Mouse (Mus musculus) cerebellum, postnatal 36 days (tissue): ENCODE results near the gene Pglyrp1.

ENCODE experiments used
- DNase-seq, 2 experiments: peaks; one replicate each; pipeline ENCODE4 v3.0.0; 2021 to 2022; ENCODE audit warnings: mixed read lengths in 2 of 2

Pglyrp1 gene

DNA sequence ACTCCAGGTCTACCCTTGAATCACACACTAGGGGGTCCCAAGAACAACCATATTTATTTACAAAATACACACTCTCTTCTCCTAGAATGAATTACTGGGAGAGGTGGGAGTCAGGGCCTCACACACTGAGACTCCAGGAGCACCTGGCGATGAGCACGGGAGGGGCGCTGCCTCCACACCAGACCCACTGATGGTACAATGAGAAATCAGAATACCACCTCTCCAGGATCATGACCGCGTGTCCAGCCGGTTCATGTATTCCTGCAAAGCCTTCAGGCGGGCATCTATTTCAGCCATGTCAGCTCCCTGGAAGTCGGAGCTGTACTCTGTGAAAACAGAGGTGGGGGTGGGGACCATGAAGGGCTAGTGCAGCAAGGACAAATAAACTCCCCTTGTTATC is 19.7 kb downstream of the Pglyrp1 start:
- DNase-seq, result no peak

DNA sequence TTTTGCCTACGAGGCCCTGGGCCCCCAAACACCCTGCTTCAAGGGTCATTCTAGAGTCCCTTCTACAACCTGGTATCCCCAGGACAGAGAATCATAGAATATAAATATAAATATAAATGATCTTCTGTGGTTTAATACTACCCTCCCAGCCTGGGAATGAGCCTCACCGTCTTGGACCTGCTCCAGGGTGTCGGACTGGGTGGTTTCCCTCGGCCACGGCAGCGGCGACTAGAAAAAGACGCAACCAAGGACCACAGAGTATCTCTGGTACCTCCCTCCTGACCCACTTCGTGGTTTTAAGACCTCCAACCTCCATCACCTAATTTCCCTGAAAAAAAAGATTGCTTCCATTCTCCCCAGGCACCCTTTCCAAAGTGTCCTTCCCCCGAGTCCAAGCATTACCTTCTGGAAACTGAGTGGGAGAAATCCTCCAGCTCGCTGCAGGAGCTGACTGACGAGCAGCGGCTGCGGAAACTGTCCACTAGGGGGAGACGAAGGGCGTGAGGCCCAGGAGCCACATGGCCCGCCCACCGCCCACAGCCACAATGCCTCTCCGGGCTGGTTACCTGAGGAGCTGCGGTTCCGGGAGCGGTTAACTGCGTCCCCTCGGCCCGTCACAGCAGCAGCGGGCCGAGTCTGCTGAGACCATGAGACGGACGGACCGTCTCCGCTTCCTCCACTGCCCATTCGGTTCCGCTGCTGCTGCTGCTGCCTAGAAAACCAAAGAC is 20.9 kb downstream of the Pglyrp1 start:
- DNase-seq, result peak; percentile 89 to 91

- peak in 1 of 2 experiments; percentile 14 for DNase-seq
Observed at GRCm38 (mm10) chr7:18893009-18893408, 21.9 kb downstream of the Pglyrp1 start.

GRCm38 (mm10) chr7:18893651-18894430 is 22.7 kb downstream of the Pglyrp1 start:
- peak; percentile 75 to 84 for DNase-seq

DNA sequence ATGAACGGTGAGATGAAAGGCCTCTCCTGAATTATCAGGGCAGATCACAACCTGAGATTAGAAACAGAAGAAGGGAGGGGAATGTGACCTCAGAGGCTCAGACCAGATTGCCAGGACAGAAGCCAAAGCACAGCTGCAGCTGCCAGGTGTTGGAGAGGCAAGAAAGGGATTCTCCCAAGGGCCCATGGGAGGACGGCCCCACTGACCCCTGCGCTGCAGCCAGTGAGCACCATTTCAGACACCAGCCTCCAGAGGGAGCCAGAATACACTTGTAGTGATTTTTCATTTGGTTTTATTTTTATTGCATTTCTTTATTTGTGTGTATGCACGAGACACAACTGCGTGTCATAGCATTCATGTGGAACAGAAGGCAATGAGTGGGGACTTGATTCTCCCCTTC is 25.4 kb downstream of the Pglyrp1 start:
- peak; percentile 53 to 55 for DNase-seq

- DNase-seq, result no peak
Observed at GRCm38 (mm10) chr7:18900513-18900912, 29.4 kb downstream of the Pglyrp1 start.

DNA sequence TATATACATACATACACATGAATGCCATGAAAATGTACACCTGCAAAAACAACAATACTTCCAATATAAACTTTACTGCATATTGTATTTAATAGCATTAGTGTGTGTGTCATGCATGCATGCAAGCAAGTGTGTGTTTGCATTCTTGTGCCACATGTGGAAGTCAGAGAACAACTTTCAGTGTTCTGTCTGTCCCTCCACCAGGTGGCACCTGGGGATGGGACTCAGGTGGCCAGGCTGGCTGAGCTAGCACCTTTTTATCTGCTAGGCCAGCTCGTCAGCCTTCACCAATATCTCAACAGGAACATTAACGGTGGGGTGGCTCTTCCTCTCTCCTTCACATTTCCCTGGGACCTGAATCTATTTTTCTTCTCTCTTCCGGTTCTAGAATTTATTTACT is 31.4 kb downstream of the Pglyrp1 start:
- DNase-seq, result no peak

GRCm38 (mm10) chr7:18904971-18905370 is 33.8 kb downstream of the Pglyrp1 start:
- no peak for DNase-seq

GRCm38 (mm10) chr7:18909797-18910196 is 38.7 kb downstream of the Pglyrp1 start:
- no peak for DNase-seq

DNA sequence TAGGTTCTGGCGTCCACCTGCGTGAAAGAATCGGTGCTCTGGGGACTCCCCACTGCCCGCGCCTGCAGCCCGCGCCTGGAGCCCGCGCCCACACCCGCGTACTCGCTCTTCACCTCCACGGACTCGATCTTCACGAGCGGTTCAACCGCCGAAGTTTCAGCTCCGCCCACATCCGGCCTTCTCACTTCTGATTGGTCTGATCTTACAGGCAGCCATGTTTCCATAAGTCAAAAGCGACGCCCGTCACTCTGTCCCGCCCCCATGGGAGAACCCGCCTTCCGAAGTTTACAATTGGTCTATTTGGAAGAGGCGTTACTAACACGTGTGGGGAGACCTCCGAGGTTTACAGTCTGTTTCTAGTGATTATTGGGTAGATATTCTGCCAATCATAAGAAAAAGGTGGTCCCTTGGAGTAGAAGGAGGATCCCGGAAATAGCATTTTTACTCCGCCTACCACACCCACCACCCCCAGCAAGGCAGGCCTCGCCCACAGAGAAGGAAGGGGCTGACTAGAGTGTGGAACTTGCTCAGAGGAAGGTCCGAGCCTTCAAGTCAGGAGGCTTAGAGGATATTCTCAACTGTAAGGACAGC is 39.2 kb downstream of the Pglyrp1 start, which contains the start of gene Ccdc61:
Gene Ccdc61 (minus strand): TSS at position 175 of the 591 bp plus-strand sequence.
- peak; percentile 93 to 97 for DNase-seq

GRCm38 (mm10) chr7:18916254-18916653 is 45.1 kb downstream of the Pglyrp1 start:
- DNase-seq, result no peak

DNA sequence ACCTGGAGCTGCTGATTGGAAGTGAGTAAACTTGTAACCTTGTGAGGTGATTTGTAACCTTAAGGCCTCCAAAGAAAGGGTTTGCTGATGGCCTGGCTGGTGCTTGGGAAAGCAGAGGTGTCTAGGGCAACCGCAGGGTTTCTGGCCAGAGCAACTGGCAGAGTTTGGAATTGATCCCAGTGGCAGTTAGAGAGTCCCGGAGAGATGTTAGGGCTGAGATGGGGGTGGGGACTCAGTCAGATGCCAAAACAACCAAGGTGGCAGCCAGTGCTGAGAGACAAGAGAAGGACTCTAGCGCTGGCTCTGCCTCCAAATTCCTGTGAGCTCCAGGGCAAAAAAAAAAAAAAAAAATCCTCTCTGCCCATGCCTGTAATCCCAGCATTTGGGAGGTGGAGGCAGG is 46.8 kb downstream of the Pglyrp1 start:
- no peak for DNase-seq

GRCm38 (mm10) chr7:18921069-18921468 is 49.9 kb downstream of the Pglyrp1 start:
- DNase-seq, result peak; percentile 72 to 80

DNA sequence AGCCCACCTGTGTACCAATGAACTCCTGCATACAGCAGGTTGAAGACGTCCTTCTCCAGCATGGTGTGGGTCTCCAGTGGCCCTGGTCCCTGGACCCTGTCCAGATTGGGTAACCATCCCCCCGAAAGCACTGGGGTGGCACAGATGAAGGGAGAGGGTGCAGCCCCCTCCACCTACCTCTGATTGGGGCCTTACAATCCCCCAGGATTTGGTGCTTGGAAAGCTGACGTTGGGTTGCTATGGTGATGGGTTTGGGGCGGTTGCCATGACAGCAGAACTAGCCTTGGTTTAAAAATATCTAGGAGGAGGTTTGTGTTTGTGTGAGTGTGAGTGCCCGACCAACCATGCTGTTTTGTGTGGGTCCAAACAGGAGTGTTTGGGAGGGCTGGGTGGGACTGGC is 51.7 kb downstream of the Pglyrp1 start:
- no peak for DNase-seq

- DNase-seq, result no peak
Observed at GRCm38 (mm10) chr7:18923267-18923666, 52.1 kb downstream of the Pglyrp1 start.

DNA sequence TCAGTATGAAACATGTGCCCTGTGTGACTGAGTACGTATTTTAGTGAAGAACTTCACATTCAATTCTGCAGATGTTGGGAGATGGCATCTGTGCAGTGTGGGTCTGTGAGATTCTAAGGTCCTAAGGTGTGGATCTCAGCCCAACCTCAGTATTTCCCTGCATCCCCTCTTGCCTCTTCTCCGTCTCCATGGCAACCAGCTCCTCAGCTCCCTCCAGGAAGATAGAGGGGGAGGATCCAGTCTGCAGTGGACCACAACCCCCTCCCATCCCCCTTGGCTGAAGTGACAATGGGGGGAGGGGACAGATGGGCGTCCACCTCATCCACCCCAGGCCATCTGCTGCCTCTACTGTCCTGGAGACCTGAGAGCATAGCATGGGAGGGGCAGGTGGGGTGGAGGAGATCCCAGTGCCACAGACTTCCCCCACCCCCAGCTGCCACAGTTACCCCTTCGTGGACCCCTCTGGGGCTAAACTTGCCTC is 52.6 kb downstream of the Pglyrp1 start:
- no peak for DNase-seq

GRCm38 (mm10) chr7:18924321-18924720 is 53.2 kb downstream of the Pglyrp1 start:
- no peak for DNase-seq

- DNase-seq, result peak; percentile 97 to 98
Observed at GRCm38 (mm10) chr7:18925162-18925938, 54.2 kb downstream of the Pglyrp1 start, which contains the start of gene Nova2. TSS of gene Nova2 (plus strand) at chr7:18925888.

DNA sequence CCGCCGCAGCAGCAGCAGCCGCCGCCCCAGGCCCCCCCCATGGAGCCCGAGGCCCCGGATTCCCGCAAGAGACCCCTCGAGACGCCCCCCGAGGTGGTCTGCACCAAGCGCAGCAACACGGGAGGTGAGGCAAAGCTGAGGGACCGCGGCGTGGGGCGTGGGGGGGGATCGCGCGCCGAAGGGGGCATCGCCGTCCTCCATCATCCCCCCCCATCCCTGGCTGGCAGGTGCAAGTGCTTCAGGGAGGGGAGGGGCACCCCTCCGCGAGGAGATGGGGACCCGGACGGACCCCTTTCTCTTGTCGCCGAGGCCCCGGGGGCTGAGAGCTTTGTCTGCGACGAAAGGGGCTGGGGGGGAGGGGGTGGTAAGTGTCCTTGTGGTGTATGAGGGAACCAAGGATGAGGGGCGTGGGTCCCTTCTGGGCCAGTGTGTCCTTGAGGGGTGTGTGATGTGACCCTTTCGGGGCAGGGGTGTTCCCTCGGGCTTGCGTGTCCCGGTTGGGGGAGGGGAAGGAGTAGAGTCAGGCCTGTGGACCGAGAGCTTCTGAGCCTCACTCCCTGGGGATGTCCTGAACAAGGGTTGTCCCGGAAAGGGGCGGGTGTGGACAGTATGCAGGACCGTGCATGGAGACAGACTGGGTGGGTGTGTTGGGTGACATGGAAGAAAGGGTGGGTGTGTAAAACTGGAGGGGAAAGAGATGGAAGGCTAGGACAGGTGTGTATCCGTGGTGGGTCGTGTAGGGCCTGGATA is 55.1 kb downstream of the Pglyrp1 start:
- peak in 1 of 2 experiments; percentile 39 for DNase-seq

- no peak for DNase-seq
Observed at GRCm38 (mm10) chr7:18926911-18927310, 55.8 kb downstream of the Pglyrp1 start.

DNA sequence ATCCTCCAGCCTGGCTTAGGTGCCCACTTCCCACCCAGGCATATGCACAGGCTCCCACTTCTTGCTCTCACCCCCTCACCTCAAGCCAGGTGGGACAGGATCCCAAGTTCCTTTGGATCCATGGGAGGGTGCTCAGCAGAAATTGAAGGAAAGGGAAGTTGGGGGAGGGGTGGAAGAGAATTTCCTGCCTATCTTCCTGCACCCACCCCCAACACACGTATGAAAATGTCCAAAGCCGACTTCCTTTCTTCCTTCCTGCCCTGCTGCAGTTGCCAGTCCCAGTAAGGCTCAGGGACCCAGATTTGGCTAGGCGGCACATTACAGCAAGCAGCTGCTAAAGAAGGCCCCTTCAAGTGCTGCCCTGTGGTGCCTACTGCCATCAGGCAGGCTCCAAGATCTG is 56.6 kb downstream of the Pglyrp1 start:
- DNase-seq, result no peak
